Mouse (Mus musculus): ENCODE results near the gene Gm45233. TPM values are rescaled to one million over a fixed set of nuclear protein-coding genes. Genes with fewer than 3 reads are reported as not detected.

The Gm45233 gene
- total RNA-seq, 1 experiment, result not detected

GRCm38 (mm10) chr7:43434676-43435075, 9.3 kb upstream of the Gm45233 start:
- no peak overlapping the region for H3K9ac ChIP-seq (ENCODE audit: insufficient read depth, low read depth, low read length, poor library complexity, severe bottlenecking)
- no peak overlapping the region for H3K27ac ChIP-seq (ENCODE audit: insufficient read depth, low read depth, low read length, poor library complexity, severe bottlenecking)

GRCm38 (mm10) chr7:43436341-43437255, 7.3 kb upstream of the Gm45233 start, which contains the start of gene Nkg7:
Nkg7 (plus strand) TSS chr7:43437073.
- DNase-seq (ENCODE audit: low read depth, low spot score), result no peak
- Histone ChIP-seq H3K4me1 (ENCODE audit: control insufficient read depth in 2 of 2, insufficient read depth in 2 of 2, low read length in 2 of 2, poor library complexity in 1 of 2) (peaks cover 4 to 7% of the 10 kb centered on the region in 2 experiments; a peak in 3 of 4 replicates), H3K36me3 (ENCODE audit: control insufficient read depth, insufficient read depth, low read length, poor library complexity, severe bottlenecking) (no peaks in the 10 kb centered on the region), H3K27ac (ENCODE audit: insufficient read depth, low read depth, low read length, poor library complexity, severe bottlenecking) (no peak within 1 kb of the TSS), H3K9me3 (ENCODE audit: control insufficient read depth, insufficient read depth, low read depth, low read length) (no peaks in the 10 kb centered on the region), H3K4me3 (ENCODE audit: insufficient read depth in 1 of 2, low read depth in 1 of 2, low read length in 2 of 2, poor library complexity in 1 of 2, severe bottlenecking in 1 of 2) (no peak within 1 kb of the TSS), H3K9ac (ENCODE audit: insufficient read depth, low read depth, low read length, poor library complexity, severe bottlenecking) (no peak within 1 kb of the TSS)
- in situ Hi-C loops (cut with MboI; ENCODE audit: low sequenced_read_pairs in 2 of 2, unreplicated experiment in 2 of 2), result no loop called here
- TF ChIP-seq HCFC1 (IDR thresholded peaks at IDR 0.05; ENCODE audit: borderline replicate concordance, insufficient read depth, low read length) (no peak), MAFK (IDR thresholded peaks at IDR 0.05; ENCODE audit: insufficient read depth, low read depth, low read length) (no peak), ZNF384 (IDR thresholded peaks at IDR 0.05; ENCODE audit: low read depth, low read length) (no peak), CHD2 (IDR thresholded peaks at IDR 0.05; ENCODE audit: low read depth, low read length) (no peak), ZC3H11A (IDR thresholded peaks at IDR 0.05; ENCODE audit: borderline replicate concordance, low read depth, low read length) (no peak)

More at GRCm38 (mm10) chr7:43434676-43435075, 9.3 kb upstream of the Gm45233 start:
- Histone ChIP-seq H3K4me1 (ENCODE audit: control insufficient read depth in 2 of 2, insufficient read depth in 2 of 2, low read length in 2 of 2, poor library complexity in 1 of 2) (peaks cover 4 to 10% of the 10 kb centered on the region in 2 experiments; a peak in 3 of 4 replicates), H3K36me3 (ENCODE audit: control insufficient read depth, insufficient read depth, low read length, poor library complexity, severe bottlenecking) (no peaks in the 10 kb centered on the region), H3K9me3 (ENCODE audit: control insufficient read depth, insufficient read depth, low read depth, low read length) (no peaks in the 10 kb centered on the region), H3K4me3 (ENCODE audit: insufficient read depth in 1 of 2, low read depth in 1 of 2, low read length in 2 of 2, poor library complexity in 1 of 2, severe bottlenecking in 1 of 2) (no peak overlapping the region)
- DNase-seq (ENCODE audit: low read depth, low spot score), result no peak
- TF ChIP-seq ZC3H11A (IDR thresholded peaks at IDR 0.05; ENCODE audit: borderline replicate concordance, low read depth, low read length), result no peak
- TF ChIP-seq MAFK (IDR thresholded peaks at IDR 0.05; ENCODE audit: insufficient read depth, low read depth, low read length), result no peak
- no peak for TF ChIP-seq CHD2 (IDR thresholded peaks at IDR 0.05; ENCODE audit: low read depth, low read length)
- in situ Hi-C loops (cut with MboI; ENCODE audit: low sequenced_read_pairs in 2 of 2, unreplicated experiment in 2 of 2), result no loop called here

DNA sequence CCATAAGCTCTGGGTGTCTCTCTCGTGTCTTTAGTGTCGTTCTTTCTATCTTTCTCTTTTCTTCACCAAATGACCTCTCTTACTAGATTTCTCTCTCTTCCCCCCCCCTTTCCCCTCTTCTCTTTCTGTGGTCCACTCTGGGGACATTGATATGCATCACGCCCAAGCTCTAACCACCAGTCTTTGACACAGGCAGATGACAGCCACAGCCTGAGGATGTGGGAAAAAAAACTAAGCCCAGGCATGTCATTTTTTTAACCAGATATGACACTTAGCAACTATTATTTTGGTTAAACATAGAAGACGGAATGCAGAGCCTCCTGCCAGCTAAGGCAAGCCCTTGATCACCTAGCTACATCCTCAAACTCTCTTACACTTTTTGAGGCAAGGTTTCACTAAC, 5.3 kb upstream of the Gm45233 start:
- no peaks in the 10 kb centered on the region for H3K36me3 ChIP-seq (ENCODE audit: control insufficient read depth, insufficient read depth, low read length, poor library complexity, severe bottlenecking)
- no peak for DNase-seq (ENCODE audit: low read depth, low spot score)
- no peak overlapping the region for H3K4me3 ChIP-seq (ENCODE audit: insufficient read depth in 1 of 2, low read depth in 1 of 2, low read length in 2 of 2, poor library complexity in 1 of 2, severe bottlenecking in 1 of 2)
- TF ChIP-seq ZC3H11A (IDR thresholded peaks at IDR 0.05; ENCODE audit: borderline replicate concordance, low read depth, low read length), result no peak
- no peak for TF ChIP-seq ZNF384 (IDR thresholded peaks at IDR 0.05; ENCODE audit: low read depth, low read length)
- no peak for TF ChIP-seq HCFC1 (IDR thresholded peaks at IDR 0.05; ENCODE audit: borderline replicate concordance, insufficient read depth, low read length)
- TF ChIP-seq CHD2 (IDR thresholded peaks at IDR 0.05; ENCODE audit: low read depth, low read length), result no peak
- no peak for TF ChIP-seq MAFK (IDR thresholded peaks at IDR 0.05; ENCODE audit: insufficient read depth, low read depth, low read length)
- no peaks in the 10 kb centered on the region for H3K9me3 ChIP-seq (ENCODE audit: control insufficient read depth, insufficient read depth, low read depth, low read length)
- no peak overlapping the region for H3K9ac ChIP-seq (ENCODE audit: insufficient read depth, low read depth, low read length, poor library complexity, severe bottlenecking)
- in situ Hi-C loops (cut with MboI; ENCODE audit: low sequenced_read_pairs in 2 of 2, unreplicated experiment in 2 of 2), result no loop called here
- H3K4me1 ChIP-seq (ENCODE audit: control insufficient read depth in 2 of 2, insufficient read depth in 2 of 2, low read length in 2 of 2, poor library complexity in 1 of 2), result peaks cover 0 to 6% of the 10 kb centered on the region in 2 experiments
- H3K27ac ChIP-seq (ENCODE audit: insufficient read depth, low read depth, low read length, poor library complexity, severe bottlenecking), result no peak overlapping the region

- H3K9me3 ChIP-seq (ENCODE audit: control insufficient read depth, insufficient read depth, low read depth, low read length), result no peaks in the 10 kb centered on the region
- DNase-seq (ENCODE audit: low read depth, low spot score), result no peak
- H3K4me3 ChIP-seq (ENCODE audit: insufficient read depth in 1 of 2, low read depth in 1 of 2, low read length in 2 of 2, poor library complexity in 1 of 2, severe bottlenecking in 1 of 2), result no peak within 1 kb of the TSS
- no peaks in the 10 kb centered on the region for H3K36me3 ChIP-seq (ENCODE audit: control insufficient read depth, insufficient read depth, low read length, poor library complexity, severe bottlenecking)
- peaks cover 0 to 6% of the 10 kb centered on the region in 2 experiments; a peak in 2 of 4 replicates for H3K4me1 ChIP-seq (ENCODE audit: control insufficient read depth in 2 of 2, insufficient read depth in 2 of 2, low read length in 2 of 2, poor library complexity in 1 of 2)
- no peak within 1 kb of the TSS for H3K27ac ChIP-seq (ENCODE audit: insufficient read depth, low read depth, low read length, poor library complexity, severe bottlenecking)
- H3K9ac ChIP-seq (ENCODE audit: insufficient read depth, low read depth, low read length, poor library complexity, severe bottlenecking), result no peak within 1 kb of the TSS
- in situ Hi-C loops (cut with MboI; ENCODE audit: low sequenced_read_pairs in 2 of 2, unreplicated experiment in 2 of 2), result no loop called here
- TF ChIP-seq ZC3H11A (IDR thresholded peaks at IDR 0.05; ENCODE audit: borderline replicate concordance, low read depth, low read length), result no peak
- no peak for TF ChIP-seq ZNF384 (IDR thresholded peaks at IDR 0.05; ENCODE audit: low read depth, low read length)
- no peak for TF ChIP-seq CHD2 (IDR thresholded peaks at IDR 0.05; ENCODE audit: low read depth, low read length)
Measured at GRCm38 (mm10) chr7:43440482-43440881, 3.4 kb upstream of the Gm45233 start, which contains the start of gene Cldnd2. Cldnd2 (plus strand) TSS chr7:43440782.
